Mouse (Mus musculus) limb, embryonic 12.5 days (tissue): ENCODE measurements around the gene Gm9972. TPM values are rescaled to one million over a fixed set of nuclear protein-coding genes. Genes with fewer than 3 reads are reported as not detected.
A peak's percentile ranks its signal among the peaks of the same experiment; 100 is the strongest.

Source experiments
- ATAC-seq: fragments of 200-750 bp; cut with Nextera tagmentation; 2 replicates; pipeline ENCODE4 v1.8.0; 2017; ENCODE audit warnings: low read depth, moderate TSS enrichment; ENCODE audit not compliant: insufficient number of reproducible peaks, insufficient read depth, low FRiP score, low TSS enrichment
- H3K27ac ChIP-seq: fragments of 300-500 bp; sonication (generic); 2 replicates; pipeline ENCODE4 v1.5.1; 2016; ENCODE audit warnings: mild to moderate bottlenecking, moderate library complexity
- H3K27me3 ChIP-seq: fragments of 300-500 bp; sonication (generic); 2 replicates; pipeline ENCODE4 v1.6.1; 2016; ENCODE audit warnings: mild to moderate bottlenecking, moderate library complexity
- H3K36me3 ChIP-seq: fragments of 300-500 bp; sonication (generic); 2 replicates; pipeline ENCODE4 v1.6.1; 2016; ENCODE audit warnings: mild to moderate bottlenecking, moderate library complexity
- H3K4me1 ChIP-seq: fragments of 300-500 bp; sonication (generic); replicated peaks from 2 replicates; pipeline ENCODE4 v1.6.1; 2016
- H3K4me2 ChIP-seq: fragments of 300-500 bp; sonication (generic); 2 replicates; pipeline ENCODE4 v1.6.1; 2016; ENCODE audit warnings: mild to moderate bottlenecking, moderate library complexity
- H3K4me3 ChIP-seq: fragments of 300-500 bp; sonication (generic); replicated peaks from 2 replicates; pipeline ENCODE4 v1.5.1; 2016; ENCODE audit warnings: mild to moderate bottlenecking
- H3K9ac ChIP-seq: fragments of 300-500 bp; sonication (generic); replicated peaks from 2 replicates; pipeline ENCODE4 v1.6.1; 2016; ENCODE audit warnings: mild to moderate bottlenecking, moderate library complexity
- H3K9me3 ChIP-seq: fragments of 300-500 bp; sonication (generic); 2 replicates; pipeline ENCODE4 v1.6.1; 2016; ENCODE audit warnings: mild to moderate bottlenecking, moderate library complexity
- WGBS: fragments of 180-500 bp; shearing (Covaris S2); methylation state at CpG from one replicate; pipeline ENCODE4 v1.1.7; 2016; 5-methylcytosine and 5-hydroxymethylcytosine counted together
- polyA plus RNA-seq: library from polyadenylated mRNA; unstranded; fragments of >200 nt; fragmentation: Nextera tagmentation; extraction: Ambion mirVana; gene quantifications from 2 replicates; pipeline ENCODE4 v1.2.1, GENCODE M21; 2016

Gm9972 gene
- polyA plus RNA-seq, 1 experiment from 2014 or later, result not detected

DNA sequence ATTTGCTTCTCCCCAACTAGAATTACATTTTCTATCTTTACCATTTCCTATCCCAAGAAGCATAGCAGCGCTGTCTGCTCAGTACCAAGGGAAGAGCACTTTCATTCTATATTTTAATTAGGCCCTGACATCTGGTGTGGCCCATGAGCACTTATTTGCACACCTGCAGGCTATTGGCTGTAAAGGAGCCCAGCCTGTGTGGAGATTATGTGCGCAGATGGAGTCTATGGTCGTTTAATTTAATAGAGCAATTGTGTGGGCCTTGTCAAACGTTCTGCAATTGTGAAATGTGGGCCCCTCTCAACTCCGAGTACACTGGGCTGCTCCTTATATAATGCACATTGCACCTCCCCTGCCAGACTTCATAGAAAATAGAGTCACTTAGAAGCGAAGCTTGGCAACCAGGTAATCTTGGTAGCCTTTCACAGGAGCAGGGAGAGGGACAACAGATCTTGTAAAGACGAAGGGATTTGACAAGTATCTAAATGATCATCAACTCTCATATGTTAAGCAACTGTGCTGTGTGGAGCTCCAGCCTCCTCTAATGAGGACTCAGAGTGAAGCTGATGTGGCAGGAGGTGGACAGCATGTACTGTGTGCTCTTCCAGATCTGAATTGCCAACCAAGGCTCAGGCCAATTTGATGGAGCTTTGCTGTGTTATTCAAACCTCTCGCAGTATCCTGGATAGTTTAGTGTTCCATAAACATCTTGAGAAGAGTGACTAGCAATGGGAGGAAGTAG, 50.9 kb downstream of the Gm9972 start:
- WGBS, result 39% methylated on average over 8 of the region's 8 CpGs
- peak; percentile 89 for ATAC-seq
- H3K4me1 ChIP-seq, result peaks cover 16% of the 10 kb centered on the region; the same call in 1 of the 2 replicates
- 0 out of 2 replicates have a peak overlapping the region, but pooled peaks have one; percentile 1 for H3K4me2 ChIP-seq
- H3K27ac ChIP-seq, result peak overlapping the region; percentile 41; the same call in 1 of the 2 replicates
- H3K9ac ChIP-seq, result no peak overlapping the region
- no peaks in the 10 kb centered on the region for H3K9me3 ChIP-seq
- no peaks in the 10 kb centered on the region for H3K36me3 ChIP-seq
- H3K4me3 ChIP-seq, result no peak overlapping the region
- H3K27me3 ChIP-seq, result no peaks in the 10 kb centered on the region

Other genes starting within 250 kb of the Gm9972 start
- 0.23 and 0.35 TPM in 2 replicates for gene Atp10b, start 114.1 kb downstream of the Gm9972 start, polyA plus RNA-seq